Mouse (Mus musculus): ENCODE results near the gene Rap1gap2.
A peak's percentile ranks its signal among the peaks of the same experiment; 100 is the strongest.

Gene Rap1gap2

DNA sequence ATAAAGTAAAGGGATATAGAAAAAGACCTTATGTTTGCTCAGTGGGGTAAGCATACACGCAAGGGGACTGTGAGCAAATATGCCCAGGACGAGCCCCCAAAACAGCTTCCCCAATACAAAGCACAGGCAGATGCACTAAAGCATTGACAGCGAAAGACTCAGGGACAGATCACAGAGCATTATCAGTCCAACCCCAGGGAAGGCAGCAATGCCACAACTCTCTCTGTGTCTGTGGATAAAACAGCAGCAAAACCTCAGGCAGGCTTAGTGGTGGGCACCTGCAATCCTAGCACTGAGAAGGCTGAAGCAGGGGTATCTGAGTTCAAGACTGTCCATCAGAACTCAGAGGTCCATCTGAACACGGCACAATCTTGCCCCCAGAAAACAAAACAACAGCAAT lies 73.4 kb downstream of the Rap1gap2 start:
- DNase-seq (ENCODE audit: low spot score in 2 of 2): no peak

DNA sequence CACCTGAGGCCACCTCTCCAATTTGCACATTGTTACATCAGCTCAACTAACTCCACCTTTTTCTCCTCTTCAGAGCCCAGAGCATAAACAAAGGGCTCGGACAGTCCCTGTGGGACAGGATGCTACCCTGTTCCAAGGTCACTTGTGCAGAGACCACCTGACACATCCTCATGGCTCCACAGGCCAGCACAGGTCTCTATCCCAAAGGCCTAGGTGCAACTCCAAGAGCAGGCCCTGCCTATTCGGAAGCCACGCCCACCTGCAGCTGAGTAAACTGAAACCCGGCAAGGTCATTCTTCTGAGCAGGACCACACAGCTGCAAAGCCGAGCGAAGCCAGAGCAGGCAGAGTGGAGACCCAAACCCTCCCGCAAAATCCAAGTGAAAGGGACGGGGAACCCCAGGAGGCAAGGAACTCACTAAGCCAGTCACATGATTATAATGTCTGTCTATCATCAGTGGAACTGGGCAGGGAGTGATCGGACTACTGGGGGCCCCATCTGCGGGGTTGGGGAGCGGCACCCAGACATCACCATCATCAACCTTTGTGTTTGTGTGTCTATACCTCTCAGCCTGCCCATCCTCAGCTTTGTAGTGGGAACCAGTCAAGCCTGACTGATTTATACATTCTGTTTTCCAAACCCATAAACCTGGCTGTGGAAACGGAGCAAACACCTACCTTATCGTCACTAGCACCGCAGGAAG lies 74.4 kb downstream of the Rap1gap2 start:
- no peak for DNase-seq (ENCODE audit: low spot score in 2 of 2)

DNA sequence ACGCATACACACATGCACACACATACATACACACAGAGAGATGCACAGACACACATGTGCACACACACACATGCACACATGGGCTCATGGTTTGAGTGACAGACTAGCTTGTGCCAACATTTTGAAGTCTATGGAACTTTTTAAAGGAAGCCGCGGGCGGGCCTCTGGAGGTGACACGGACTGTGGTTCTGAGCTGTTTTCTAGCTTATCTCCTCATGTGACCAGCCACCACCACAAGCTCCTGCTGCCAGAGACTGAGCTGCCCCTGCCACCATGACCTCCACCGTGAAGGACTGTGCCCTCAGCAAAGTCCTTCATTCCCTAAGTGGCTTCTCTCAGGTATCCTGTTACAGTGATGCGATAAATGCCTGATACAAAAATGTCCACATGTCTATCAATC lies 76.3 kb downstream of the Rap1gap2 start:
- no peak for DNase-seq (ENCODE audit: low spot score in 2 of 2)

DNA sequence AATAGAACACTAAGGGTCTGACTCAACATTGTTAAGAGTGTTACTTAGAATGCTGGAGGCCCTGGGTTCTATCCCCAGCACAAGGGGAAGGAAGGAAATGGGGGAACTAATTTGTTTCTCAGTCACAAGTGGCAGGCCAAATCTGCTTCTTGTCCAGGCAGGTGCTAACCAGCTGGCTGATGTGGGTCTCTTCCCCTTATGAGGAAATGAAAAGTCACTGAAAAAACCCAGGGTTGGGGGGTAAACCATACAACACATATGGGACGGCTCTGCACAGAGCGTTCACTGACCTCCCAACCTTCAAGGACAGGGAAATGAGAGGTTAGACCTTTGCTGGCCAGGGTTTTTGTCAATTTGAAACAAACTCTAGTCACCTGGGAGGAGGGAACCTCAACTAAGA lies 77.7 kb downstream of the Rap1gap2 start:
- no peak for DNase-seq (ENCODE audit: low spot score in 2 of 2)

DNA sequence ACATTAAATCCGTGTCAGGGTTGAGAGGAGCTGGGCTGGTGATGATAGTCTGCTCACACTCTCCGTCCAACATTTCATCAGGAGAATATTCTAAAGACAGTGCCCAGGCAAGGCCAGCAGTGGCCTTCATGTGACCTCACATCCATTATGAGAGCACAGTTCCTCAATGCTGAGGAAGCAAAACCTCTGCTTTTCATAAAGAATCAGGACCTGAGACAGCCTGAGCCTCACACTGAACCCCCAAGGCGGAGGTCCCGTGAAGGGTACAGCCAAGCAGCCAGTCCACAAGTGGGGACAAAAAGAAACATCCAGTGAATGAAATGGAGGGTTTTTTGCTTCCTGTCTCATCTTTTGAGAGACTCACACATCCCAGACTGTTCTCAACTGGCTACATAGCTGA lies 78.3 kb downstream of the Rap1gap2 start:
- no peak for DNase-seq (ENCODE audit: low spot score in 2 of 2)

DNA sequence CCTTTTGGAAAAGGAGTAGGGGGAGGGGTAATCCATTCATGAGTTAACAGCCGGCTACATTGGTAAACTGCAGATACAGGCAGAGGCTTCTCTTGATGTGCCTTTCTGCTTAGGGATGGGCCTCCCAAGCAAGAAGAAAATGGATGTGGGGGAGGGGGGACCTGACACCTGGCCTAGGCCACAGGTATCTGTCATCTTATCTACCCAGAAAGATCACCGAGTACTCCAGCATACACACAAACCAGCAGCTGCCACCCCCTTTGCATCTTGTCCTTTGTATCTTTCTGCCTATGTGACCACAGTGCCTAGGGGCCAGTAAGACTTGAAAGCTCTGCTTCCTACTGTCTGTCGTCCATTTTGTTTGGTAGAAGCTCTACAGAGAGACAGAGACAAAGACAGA lies 79.0 kb downstream of the Rap1gap2 start:
- no peak for DNase-seq (ENCODE audit: low spot score in 2 of 2)

DNA sequence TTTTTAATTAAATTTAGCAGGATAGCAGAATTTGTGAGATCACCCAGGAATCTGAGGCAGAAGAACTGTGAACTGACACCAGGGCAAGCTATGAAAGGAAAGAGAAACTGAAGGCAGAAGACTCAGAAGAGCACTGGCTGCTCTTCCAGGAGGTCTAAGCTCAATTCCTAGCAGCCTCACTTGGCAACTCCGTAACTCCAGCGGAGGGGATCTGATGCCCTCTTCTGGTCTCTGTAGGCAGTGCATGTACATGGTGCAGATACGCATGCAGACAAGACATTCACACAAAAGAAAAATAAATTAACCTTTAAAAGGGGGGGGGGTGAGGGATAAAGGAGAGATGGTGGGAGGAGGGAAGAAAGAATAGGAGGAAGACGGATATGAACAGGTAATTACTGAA lies 80.9 kb downstream of the Rap1gap2 start:
- DNase-seq (ENCODE audit: low spot score in 2 of 2): no peak

DNA sequence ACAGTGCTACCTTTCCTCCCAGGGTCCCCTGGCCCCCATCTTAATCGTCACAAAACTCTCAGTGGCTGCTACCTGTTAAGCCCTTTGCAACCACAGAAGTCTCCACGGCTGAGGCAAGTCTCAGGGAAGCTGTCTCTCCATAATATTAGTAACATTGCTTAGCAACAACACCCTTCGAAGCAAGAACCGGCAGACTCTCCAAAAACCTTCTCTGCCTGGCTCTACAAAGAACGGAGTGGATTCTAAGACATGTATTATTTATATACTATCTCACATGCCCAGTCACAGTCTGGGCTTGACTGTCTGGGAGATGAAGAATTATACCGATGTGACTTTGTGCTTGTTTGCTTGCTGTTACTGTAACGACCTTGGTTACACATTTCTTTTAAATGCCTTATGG lies 83.2 kb downstream of the Rap1gap2 start:
- DNase-seq (ENCODE audit: low spot score in 2 of 2): no peak

DNA sequence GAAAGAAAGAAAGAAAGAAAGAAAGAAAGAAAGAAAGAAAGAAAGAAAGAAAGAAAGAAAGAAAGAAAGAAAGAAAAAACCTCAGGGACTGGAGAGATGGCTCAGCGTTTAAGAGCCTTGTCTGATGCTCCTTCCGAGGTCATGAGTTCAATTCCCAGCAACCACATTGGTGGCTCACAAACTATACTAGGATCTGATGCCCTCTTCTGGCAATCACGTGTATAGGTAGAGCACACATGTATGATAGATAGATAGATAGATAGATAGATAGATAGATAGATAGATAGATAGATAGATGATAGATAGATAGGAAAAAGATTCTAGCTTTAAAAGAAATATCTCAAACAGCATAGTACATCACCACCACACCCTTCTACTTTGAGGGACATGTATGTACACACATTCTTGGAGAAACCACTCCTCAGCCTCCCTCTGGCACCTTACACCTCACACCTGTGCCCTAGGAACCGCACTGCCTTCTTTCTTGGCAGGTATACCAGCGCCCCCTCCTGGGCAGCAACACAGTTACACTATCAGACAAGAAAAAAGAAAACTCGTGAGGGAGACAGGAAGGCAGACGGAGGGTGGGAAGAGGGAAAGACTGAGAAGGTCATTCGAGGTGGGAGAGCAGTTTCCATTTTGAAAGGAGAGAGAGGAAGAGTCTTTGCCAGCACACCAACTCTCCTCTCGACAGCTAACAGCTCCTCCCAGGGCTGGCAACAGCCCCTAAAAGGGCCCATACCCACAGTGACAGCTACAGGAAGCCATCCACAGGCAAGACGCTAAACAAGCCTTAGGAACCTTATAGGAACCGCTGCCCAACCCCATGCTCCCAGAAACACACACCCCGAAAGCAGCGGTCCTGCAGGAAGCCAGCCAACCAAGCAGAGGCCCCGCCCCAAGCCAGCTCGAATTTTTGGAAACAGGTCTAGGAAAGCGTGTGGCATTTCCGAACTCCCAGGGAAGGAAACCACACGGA lies 84.2 kb downstream of the Rap1gap2 start:
- DNase-seq (ENCODE audit: low spot score in 2 of 2): peak in 1 of 2 experiments; percentile 30

DNA sequence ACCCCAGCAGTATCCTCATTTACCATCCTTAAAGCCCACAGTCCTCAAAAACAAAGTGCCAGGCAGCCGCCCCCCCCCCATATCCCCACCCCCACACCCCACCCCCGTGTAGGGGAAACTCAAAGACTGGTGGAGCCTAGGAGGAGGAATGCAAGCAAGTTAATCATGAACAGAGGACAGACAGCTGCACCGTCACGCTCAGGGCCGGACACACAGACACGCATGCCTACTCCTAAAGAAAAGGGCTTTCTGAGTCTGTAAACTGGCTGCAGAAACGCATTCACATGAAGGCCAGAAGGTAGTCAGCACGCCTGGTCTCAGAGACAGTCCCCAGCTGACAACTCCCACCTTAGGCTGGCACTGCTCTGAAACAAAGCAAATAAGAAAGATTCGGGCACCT lies 85.1 kb downstream of the Rap1gap2 start:
- DNase-seq (ENCODE audit: low spot score in 2 of 2): no peak

DNA sequence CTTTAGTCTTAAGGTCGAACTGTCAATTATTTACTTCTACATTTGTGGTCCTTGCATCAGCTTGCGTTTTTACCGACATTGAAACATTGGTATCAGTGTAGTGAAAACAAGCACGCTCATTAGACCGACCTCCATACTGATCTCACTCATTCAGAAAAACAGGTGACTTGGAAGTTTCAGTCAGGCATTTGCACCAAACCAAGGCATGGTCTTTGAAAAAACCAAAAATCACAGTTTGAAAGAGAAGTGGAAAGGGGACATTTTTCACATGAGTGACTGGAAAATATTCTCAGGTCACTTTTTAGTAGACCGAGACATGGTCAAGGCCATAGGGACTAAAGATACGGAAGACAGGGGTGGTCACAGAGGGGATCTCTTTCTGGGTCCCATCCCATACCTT lies 85.5 kb downstream of the Rap1gap2 start:
- no peak for DNase-seq (ENCODE audit: low spot score in 2 of 2)

DNA sequence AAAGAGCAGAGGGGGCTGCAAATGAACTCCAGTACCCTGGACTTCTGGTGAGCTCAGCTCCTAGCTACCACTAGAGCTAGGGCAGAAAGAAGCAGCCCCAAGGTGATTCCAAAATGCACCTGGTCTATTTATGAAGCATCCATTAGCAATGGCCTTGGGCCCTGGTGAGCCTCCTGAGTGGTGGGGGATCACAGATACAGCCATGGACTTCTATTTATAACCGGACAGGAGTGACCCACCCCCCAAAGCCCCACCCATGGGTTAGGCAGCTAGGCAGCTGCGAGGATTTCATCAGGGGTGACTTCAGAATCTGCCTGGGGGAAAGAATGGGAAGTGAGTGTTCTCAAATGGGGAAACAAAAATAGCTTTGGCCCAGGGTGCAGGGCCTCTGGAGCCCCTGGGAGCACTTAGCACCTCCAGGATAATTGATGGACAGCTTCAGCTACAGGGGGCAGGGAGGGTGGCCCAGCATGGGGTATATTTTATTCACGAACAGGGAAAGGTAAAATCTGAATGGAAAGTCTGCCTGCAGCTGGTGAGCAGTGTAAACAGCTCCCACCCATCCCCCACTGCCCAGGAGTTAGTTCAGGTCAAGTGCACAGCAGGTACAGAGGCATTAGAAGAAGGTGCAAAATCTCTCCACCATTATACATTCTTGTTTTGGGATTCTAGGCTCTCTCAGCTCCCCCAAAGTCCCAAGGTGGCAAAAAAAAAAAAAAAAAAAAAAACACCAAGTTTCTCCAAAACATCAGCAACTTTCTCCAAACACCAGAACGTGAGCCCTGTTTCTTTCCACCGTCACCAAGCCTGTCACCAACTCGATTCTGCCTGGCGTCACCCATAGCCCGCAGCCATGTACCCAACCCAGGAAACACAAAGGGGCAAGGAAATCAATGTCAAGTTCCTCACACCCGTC lies 86.4 kb downstream of the Rap1gap2 start:
- no peak for DNase-seq (ENCODE audit: low spot score in 2 of 2)

DNA sequence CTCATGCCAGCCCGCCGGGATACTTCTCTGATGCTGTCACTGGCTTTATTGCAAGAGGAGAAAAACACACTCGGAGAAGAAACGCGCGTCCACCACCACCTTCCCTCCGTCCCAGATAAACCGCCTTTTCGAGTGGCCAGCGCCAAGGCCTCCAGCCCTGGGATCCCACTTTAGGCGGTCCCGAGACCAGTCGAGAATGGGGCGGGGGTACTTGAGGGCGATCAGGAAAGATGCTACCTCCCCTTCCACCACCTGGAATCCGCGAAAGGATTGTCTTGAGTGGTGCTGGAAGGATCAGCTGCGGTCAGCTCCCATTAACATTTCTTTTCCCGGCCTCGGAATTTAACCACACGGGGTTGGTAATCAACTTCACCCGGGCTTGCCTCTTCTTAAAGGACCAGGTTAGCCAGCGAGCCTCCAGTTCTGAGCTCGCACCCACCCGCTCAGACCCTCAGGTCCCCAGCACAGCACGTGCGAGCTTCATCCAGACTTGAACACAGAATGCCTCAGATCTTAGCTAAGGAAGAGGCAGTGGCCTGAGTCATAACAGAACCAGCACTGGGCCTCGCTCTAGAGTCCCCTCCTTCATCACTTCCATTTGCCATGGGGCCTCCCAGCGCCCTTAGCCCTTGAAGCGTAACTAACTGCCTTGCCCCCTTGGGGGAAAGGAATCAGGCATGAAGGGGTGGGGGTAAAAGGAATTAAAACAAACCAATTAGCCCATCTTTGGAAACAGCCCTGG lies 87.3 kb downstream of the Rap1gap2 start:
- no peak for DNase-seq (ENCODE audit: low spot score in 2 of 2)

DNA sequence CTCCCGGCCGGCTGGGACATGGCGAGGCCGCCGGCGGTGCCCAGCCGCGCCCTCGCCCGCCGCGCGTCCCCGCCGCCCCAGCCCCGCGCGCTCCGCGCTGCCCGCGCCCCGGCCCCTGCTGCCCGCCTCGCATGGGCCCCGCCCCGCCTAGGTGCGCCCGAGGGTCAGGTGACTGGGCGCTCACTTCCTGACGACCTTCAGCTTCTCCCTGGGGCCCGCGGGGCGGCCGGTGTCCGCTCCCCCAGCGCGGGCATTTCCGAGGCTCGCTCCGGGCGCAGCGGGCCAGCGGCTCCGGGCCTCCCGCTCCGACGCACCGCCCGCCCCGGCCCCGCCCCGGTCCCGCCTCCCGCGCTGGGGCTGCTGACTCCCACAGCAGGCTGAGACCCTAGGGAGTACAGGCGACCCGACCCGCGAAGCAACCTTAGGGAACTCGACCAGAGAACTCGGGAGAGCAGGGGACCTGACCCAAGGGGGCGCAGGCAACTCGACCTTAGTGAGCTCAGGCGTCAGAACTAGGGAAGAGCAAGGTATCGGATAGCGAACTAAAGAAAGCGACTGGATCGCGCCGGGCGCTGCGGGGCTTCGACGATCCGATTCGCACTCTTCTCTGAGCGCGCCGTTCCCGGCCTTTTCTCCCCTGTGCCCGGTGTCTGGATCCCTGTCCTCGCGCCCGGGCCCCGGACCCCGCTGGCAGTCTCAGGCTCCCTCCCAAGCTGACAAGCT lies 88.1 kb downstream of the Rap1gap2 start:
- peak in 1 of 2 experiments; percentile 45 for DNase-seq (ENCODE audit: low spot score in 2 of 2)

DNA sequence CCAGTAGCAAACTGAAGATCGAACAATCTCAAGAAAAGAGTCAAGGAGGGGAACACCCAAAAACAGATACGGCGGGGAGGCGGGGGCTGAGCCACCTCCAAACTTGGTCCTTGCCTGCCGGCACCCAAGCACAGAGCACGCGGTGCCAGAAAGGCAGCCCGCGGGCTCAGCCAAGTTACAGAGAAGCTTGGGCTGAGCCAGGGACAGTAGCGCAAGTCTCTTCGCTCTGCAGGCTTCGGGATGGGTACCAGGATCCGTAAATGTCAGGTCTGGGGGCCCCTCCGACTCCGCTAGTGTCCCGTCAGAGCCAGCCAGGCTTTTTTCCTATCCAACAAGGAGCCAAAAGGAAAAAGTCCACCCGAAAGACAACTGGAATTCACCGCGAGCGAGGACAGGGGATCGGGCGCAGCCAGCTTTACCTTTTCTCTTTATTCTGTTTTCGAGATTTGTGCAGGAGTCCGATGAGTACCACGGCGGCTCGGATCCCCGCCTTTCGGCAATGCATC lies 88.7 kb downstream of the Rap1gap2 start:
- DNase-seq (ENCODE audit: low spot score in 2 of 2): peak in 1 of 2 experiments; percentile 31

DNA sequence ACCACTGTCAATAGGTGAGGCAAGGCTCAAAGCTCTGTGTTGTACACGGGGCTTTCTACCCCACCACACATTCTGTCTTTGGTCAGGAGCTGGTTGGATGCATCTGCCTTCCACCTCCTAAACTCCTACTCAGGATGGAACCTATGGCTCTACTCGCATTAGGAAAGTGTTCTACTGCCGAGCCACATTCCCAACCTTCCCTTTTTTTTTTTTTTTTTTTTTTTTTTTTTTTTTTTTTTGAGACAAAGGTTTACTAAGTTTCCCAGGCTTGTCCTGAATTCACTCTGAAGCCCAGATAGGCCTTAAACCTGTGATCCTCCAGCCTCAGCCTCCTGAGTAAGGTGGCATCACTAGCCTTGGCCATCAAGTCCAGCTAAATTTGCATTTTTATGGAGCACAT lies 90.5 kb downstream of the Rap1gap2 start:
- DNase-seq (ENCODE audit: low spot score in 2 of 2): no peak

DNA sequence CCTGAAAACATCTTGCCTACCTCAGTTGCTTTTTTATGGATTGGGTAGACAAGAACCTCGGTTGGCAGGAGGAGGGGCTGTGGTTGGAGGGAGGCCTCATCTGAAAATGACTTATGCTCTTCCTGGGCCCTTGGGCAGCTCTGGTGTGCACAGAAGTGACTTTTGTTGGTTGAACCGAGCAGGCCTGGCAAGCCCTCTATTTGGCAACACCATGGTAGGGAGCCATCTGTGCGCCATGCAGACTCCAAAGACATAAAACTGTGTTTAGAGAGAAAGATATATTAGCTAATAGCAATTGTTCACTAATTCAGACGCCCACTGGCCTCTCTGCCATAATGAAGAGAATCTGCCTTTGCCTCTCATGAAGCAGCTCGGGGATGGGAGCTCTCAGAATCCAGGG lies 94.6 kb downstream of the Rap1gap2 start:
- no peak for DNase-seq (ENCODE audit: low spot score in 2 of 2)

DNA sequence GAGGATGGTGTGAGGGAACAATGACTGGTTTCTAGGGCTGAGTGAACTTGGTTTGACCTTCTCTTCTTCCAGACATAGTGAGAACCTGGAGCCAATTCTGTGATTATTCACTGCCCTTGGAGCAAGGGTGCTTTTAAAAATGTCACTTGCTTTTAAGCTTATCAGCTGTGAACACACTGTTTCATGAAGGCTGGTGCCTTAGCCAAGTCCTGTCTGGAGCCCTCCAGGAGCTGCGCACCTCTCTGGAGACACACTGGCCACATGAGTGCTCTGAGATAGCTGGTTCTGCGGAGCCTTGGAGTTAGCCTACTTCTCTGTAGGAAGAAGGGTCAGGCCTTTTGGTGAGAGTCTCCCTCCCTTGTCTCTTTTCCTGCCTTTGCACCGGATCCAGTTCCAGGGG lies 95.7 kb downstream of the Rap1gap2 start:
- no peak for DNase-seq (ENCODE audit: low spot score in 2 of 2)

DNA sequence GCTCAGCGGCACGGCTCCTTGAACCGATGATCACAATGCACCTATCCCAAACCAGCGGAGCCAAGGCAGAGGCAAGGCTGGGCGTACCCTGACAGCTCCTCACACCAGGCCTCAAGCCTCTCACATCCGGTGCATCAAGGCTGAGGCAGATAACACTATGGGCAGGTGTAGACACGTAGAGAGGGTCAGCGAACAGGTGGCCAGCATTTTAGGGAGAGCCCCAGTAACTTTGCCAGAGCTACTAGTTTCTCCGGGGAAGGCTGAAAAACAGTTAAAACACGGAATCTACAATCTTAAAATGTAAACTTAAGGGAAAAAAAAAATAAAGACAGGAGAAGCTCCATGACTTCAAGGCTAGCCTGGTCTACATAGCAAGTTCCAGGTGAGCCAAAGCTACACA lies 98.1 kb downstream of the Rap1gap2 start:
- DNase-seq (ENCODE audit: low spot score in 2 of 2): no peak

DNA sequence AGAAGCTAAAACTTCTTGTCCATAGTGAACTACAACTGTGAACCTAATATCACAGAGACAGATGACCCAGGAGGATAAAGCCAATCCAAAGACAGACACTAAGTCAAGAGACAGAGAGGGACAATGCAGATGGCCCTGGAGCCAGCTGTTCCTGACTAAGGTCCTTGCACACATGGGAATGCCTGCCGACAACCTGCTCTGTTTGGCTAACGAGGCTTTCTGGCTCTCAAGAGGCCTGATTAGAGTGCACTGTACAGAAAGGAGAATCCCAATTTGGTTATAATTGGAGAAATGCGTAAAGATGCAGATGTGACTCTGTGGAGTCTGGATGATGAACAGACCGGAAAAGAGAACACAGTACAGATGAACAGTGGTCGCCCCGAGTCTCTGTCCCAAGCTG lies 104.4 kb downstream of the Rap1gap2 start:
- no peak for DNase-seq (ENCODE audit: low spot score in 2 of 2)
